8 mouse cellular contexts compared by ENCODE assay signal in the genomic region with DNA sequence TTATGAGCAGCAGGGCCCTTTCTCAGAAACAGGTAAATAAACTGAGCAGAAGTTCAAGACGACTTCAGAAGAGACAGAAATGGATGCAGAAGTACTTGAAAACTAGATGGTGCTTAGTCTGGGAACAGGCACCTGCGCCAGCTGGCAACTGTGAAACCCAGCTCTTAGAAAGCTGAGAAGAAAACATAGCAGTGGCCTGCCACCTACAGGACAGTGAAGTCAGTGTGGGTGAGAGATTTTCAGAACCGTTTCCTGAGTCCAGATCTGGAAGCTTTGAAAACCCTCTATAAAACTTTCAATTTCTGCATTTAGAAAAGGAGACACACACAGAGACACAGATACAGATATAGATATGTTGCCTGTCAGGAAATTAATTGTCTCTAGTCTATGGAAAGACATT.
DNase-seq lines count a peak whose midpoint lies in the region; ATAC-seq and TF ChIP-seq lines count a peak whose summit lies in the region.

No protein-coding gene starts in this region.

- peak; percentile 28 to 33 for DNase-seq in layer of hippocampus, adult 2 months (ENCODE audit: low spot score in 2 of 2)
- no peak for DNase-seq in layer of hippocampus, adult 9-11 months
- peak; percentile 4 for DNase-seq in Patski (ENCODE audit: low read depth, low spot score)
- peak; percentile 45 for DNase-seq in embryo, embryonic 11 days
- DNase-seq in heart, postnatal 10 days: peak; percentile 54 to 75
- peak; percentile 37 for DNase-seq in limb, embryonic 11.5 days (ENCODE audit: low spot score)

- no peak overlapping the region for H3K4me2 ChIP-seq in limb, embryonic 11.5 days (ENCODE audit: low read depth, severe bottlenecking)

- H3K4me3 ChIP-seq in layer of hippocampus, adult 2 months: no peak overlapping the region
- no peak overlapping the region for H3K4me3 ChIP-seq in limb, embryonic 11.5 days (ENCODE audit: low read depth, low read length)

- H3K36me3 ChIP-seq in limb, embryonic 11.5 days (ENCODE audit: control insufficient read depth, insufficient read depth, low read length): no peaks in the 10 kb centered on the region

- TF ChIP-seq CTCF in layer of hippocampus, adult 2 months (conservative IDR thresholded peaks at IDR 0.05): peak; percentile 83
- peak; percentile 82 for TF ChIP-seq CTCF in Patski (IDR thresholded peaks at IDR 0.05)

- H3K27ac ChIP-seq in layer of hippocampus, adult 2 months: no peak overlapping the region
- no peak overlapping the region for H3K27ac ChIP-seq in limb, embryonic 11.5 days (replicated peaks; ENCODE audit: low read depth, low read length)

- no peak overlapping the region for H3K9ac ChIP-seq in limb, embryonic 11.5 days (ENCODE audit: low read length)

- ATAC-seq in Patski: peak; percentile 80
- no peak for ATAC-seq in limb, embryonic 11.5 days (ENCODE audit: insufficient number of reproducible peaks, low FRiP score, low TSS enrichment, low read depth)
- no peak for ATAC-seq in monocyte, adult 5-6 weeks (replicated peaks; ENCODE audit: insufficient number of reproducible peaks, low FRiP score, low TSS enrichment, poor library complexity, severe bottlenecking)
- no peak for ATAC-seq in activated CD4-positive, CD25-positive, alpha-beta regulatory T cell, adult 4 months

- CTCF ChIA-PET in Patski (lab: Charles Lee): interaction anchor here (0.8 to 1.4 kb wide), 3 partner anchors 16 to 301 kb away, joined by 3 to 7 read pairs (median 3); no protein-coding TSS in a partner anchor

- H3K4me1 ChIP-seq in limb, embryonic 11.5 days (ENCODE audit: control insufficient read depth, insufficient read depth, low read length): no peaks in the 10 kb centered on the region

- in situ Hi-C loops in Patski (cut with MboI; ENCODE audit: low pct_unique_long_range_greater_than_20kb): no loop called here

- H3K9me3 ChIP-seq in limb, embryonic 11.5 days (ENCODE audit: control insufficient read depth, low read length): no peaks in the 10 kb centered on the region

- WGBS in limb, embryonic 11.5 days: 34% methylated on average over 3 of the region's 3 CpGs

- POLR2A ChIA-PET in Patski (lab: Charles Lee): no interaction called here

- peaks cover 29% of the 10 kb centered on the region for H3K27me3 ChIP-seq in Patski
- no peaks in the 10 kb centered on the region for H3K27me3 ChIP-seq in limb, embryonic 11.5 days (ENCODE audit: control insufficient read depth, insufficient read depth, low read length)

- intact Hi-C loops in heart, postnatal 10 days (cut with DNase I): no loop called here
